Mouse (Mus musculus): ENCODE measurements around the gene Pqlc2.

Gene Pqlc2

DNA sequence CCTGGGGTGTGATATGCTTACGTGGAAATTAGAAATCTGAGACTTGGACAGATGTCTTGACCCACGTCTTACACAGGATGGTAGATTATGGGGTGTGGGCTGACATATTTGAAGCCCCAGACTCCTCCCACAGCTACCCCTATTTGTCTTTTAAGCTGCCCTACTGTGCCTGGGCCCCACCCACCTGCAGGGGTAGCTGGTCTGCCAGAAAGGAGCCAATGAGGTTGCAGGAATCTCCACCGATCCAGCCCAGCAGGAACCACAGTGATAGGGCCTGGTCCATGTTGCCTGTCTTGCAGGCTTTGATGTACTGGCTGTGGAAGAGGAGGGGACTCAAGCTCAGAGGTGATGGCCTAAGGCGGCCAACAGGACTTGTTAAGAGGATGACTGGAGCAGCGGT lies 8.3 kb downstream of the Pqlc2 start:
- DNase-seq = no peak

GRCm38 (mm10) chr4:139301780-139302179 lies 8.7 kb downstream of the Pqlc2 start:
- no peak for DNase-seq

- no peak for DNase-seq
Measured at GRCm38 (mm10) chr4:139298671-139299366, 11.7 kb downstream of the Pqlc2 start.

- DNase-seq = no peak
Measured at GRCm38 (mm10) chr4:139297566-139297965, 12.9 kb downstream of the Pqlc2 start.

DNA sequence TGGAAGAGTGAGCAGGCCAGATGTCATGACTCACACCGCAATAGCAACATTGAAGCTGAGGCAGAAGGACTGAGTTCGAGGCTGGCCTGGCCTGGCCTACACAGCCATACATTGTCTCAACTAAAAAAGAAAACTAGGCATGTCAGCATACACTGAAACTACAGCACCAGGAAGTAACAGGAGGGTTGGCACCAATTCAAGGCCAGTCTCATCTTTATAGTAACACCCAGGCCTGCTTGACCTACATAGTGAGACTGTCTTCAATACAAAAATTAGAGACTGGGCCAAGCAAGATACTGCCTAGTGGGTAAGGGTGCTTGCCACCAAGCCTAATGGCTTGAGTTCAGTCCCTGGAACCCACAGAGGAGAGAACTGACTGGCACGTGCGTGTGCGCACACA lies 18.5 kb downstream of the Pqlc2 start:
- DNase-seq = no peak

DNA sequence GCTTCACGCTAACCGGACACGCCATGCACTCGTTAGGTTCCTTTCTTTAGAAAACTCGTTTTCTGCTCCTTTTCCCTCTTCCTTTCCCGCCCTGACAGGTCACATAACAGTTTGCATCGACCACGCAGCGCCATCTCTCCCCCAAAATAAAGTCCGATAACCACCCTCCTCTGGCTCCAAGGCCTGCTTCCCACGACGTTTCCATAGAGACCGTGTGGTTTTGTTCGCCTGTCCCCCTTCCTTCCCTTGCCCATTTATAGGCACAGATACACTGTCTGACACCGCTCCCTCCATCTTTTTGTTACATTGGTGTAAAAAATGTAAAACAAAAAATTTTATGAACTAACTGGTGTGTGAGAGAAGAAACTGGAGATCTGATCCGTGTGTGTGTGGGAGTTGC lies 19.4 kb downstream of the Pqlc2 start:
- DNase-seq = no peak

DNA sequence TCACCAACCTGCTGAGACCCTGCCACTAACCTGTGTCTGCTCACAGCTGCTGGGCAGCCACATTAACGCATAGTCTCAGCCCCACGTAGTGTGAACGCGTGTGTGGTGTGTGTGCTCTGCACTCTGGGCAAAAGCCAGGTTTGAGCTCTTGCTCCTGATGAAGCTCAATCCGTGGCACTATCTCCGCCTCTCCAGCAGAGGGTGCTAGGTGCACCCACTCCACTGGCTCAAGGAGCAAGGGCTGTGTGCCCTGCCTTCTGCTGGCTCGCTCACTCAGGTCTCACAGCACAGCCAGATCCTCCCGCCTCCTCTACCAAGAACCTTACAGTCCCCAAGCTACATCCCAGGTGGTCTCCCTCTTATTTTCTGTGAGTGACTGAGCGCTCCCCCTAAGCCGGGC lies 21.5 kb downstream of the Pqlc2 start:
- DNase-seq = peak; percentile 37

DNA sequence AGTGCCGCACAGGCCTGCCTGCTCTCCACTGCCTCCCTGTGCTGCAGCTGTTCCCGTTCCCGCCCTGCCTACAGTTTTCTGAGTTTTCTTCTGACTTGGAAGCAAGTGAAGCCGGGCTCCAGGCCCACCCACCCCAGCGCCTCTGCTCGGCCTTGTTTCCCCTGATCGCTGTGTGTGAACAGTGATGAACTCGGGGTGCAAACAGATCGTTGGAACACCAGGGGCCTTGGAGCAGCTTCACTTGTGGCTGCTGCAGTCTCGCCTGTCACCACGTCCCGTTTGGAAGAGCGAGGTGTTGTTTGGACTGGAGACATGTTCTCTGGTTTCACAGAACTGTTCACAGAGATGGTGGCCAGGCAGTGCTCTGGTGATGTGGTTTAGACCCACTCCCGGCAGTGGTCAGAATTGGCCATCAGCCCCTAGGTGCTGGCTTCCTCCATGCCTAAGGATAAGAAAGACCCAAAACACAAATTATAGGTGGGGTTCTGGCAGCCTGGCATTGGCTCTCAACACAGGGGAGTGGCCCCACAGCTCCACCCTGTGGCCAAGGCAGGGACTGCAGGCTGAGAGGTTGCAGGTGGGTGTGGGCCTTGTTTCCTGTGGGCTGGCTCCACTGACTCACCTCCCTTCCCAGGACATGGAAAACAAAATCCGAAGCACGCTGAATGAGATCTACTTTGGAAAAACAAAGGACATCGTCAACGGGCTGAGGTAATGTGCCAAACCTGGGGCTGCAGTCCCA lies 23.2 kb downstream of the Pqlc2 start:
- peak; percentile 87 for DNase-seq

- DNase-seq = no peak
Measured at GRCm38 (mm10) chr4:139286234-139286633, 24.3 kb downstream of the Pqlc2 start.

DNA sequence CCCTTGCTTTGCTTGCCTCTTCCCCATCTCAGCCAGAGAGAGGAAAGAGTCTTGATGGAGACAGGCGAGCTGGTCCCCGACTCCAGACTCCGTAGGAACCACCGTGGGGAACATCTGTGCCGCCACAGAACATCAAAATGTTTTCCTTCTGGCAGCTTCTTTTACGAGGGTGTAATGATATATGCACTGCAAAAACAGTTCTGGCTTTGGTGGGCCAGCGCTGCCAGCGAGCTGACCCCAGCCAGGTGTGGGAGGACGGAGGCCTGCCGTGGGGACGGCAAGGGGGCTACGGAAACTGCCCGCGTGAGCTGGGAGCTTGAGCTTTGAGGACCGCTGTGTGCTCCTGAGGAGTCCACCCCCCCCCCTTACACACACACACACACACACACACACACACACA lies 25.6 kb downstream of the Pqlc2 start:
- DNase-seq = no peak

- no peak for DNase-seq
Measured at GRCm38 (mm10) chr4:139282955-139283417, 27.5 kb downstream of the Pqlc2 start.

DNA sequence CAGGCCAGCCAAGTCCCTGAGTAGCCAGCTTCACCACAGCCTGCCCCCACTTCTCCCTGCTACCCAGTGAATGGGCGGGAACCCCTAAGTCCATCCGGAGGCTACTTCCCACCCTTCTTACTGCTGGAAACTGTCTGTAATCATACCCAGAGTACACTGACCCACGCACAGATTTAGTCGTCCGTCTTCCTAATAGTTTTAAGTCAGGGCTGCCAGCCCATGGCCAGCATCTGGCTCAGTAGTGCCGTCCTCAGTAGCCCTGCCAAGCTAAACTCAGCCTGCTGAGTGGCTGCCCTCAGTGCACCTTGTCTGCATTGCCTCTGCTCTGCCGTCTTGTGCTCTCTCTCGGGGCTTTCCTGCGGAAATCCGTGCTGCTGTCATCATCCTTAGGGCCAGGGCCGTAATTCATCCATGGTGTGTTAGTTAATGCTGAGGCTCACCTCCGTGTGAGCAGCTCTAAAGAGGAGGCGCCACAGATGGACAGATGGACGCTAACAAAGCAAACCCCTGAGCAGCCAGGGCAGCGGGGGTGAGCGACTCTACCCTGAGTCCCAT lies 28.6 kb downstream of the Pqlc2 start:
- DNase-seq = no peak

GRCm38 (mm10) chr4:139280530-139280929 lies 30.0 kb downstream of the Pqlc2 start:
- no peak for DNase-seq

DNA sequence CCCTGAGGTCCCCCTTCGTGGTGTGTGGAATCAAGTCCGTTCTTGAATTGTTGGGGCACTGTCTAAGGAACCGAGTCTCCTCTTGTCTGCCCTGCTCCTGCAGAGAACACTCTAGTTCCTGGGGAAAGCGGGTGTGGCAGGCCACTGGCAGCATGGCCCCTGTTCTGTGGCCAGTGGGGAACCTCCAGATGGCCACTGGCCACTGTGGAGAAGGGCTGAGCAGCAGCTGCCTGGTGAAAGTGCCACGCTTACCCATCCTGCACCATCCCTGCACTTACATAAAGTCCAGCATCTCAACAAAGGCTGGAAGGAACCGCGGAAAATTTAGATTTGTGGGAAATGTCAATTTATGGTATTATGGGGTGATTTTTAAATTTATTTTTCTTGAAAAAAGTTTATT lies 34.1 kb downstream of the Pqlc2 start:
- no peak for DNase-seq

DNA sequence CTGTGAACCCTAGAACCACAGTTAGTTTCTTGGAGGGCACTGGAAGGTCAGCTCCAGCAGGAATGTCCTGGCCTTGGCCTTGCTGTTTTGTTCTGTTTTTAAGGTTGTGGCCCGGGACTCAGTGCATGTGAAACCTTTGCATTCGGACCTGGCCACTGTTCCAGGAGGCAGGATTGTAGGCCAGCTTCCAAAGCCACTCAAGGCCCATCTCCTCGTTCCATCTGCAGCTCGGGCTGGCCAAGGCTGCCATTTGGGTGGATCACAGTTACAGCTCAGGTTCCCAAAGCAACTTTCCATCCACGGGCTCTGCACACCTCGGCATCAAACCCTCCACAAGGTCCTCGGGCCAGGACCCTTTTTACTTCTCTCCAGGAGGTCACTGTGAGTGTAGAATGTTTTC lies 35.9 kb downstream of the Pqlc2 start:
- DNase-seq = no peak

GRCm38 (mm10) chr4:139272951-139273680 lies 37.4 kb downstream of the Pqlc2 start:
- DNase-seq = no peak

DNA sequence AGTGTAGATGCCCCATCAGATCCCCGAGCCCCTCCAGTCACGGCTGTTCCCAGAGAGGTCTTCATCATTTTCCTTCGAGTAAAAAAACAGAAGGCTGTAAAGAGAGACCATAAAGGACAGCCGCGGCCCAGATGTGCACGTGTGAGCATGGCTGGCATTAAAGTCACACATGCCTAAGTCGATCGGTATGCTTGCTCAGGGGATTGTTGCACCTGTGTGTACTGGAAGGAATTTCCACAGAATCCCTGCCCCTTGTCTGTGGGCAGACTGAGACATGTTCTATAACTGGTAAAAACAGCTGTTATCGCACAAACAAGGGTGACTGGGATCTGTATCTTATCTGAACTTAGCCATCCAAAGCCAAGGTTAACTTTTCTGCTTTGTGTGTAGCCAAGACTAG lies 38.9 kb downstream of the Pqlc2 start:
- DNase-seq = no peak

DNA sequence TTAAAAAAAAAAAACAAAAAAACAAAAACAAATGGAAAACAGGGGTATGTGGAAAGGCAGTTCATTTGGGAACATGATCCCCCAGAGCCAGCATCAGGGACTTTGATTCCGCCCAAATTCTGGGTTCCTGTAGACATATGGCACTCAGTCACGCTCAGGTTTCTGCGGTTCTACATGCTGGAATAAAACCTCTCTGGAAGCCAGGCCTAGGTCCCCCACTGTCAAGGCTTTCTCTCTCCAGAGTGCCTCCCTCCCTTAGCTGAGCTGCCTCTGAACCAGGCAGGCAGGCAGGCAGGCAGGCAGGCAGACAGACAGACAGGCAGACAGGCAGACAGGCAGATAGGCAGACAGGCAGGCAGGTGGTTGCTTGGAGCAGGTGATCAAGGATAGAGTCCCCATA lies 40.3 kb downstream of the Pqlc2 start:
- no peak for DNase-seq

DNA sequence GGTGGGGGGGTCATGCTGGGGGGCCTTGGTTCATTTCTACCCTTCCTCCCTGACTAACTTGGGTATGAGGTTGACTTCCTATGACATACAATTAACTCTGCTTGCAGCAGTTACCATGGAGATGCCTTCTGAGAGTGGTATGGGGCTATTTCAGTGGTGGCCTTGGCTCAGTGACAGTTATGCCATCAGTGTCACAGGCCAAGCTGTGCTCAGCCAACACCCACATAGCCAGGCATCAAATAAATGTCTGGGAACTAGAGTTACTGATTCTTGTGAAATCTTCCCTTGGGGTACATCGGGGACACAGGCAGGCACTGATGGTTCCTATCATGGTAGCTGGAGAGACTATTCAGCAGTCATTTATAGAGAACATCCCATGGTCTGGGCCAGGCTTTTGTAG lies 42.3 kb downstream of the Pqlc2 start:
- no peak for DNase-seq

DNA sequence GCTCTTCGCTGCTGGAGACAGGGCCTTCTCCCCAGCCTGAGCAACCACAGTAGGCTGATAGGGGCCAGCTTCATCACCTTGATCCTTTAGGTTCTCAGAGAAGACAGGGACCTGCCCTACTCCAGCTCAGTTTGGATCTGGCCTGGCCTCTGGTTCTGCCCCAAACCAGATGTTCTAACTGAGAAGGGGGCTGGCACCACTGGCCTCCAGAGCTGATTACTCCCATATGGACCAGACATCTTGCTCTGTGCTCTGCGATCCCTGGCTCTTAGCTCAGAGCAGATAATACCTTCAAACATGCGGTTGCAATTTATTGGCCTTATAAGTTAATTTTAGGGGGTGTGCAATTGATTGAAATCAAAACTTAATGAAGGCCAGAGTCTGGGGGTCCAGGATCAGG lies 43.2 kb downstream of the Pqlc2 start:
- no peak for DNase-seq

DNA sequence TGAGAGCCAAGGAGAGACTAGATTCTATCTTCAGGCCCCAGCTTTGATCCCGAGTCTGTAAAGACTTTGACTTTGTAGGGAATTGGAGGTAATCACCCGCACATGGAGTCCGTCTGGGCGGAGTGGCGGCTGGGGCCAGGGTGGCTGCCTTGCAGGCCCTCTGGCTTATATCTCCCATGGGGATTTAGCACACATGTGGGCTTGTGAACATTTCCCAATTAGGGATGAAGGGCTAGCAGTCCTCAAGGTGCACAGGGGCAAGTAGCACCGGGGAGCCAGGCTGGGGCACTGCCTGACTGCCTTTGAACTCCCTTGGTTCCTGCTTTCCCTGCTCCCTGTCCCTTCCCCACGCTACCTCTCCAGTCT lies 44.0 kb downstream of the Pqlc2 start:
- no peak for DNase-seq

GRCm38 (mm10) chr4:139265783-139266499 lies 44.6 kb downstream of the Pqlc2 start:
- no peak for DNase-seq

DNA sequence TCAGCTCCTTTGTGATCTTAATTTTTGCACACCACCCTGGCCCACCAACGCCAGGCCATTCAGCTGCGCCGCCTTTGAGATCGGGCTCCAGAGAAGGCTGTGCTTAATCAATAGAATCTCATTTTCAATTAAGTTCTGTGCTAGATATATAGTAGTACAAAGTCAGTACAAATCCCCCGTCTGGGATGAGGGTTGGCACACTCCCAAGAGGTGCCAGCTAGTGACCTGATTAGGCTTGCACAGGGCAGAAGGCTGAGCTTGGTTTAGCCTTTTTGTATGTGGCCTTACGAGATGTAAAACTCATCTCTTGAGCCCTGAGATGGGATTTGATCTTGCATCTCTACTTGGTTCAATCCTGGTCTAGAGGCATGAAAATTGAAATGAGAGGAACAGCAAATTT lies 47.5 kb downstream of the Pqlc2 start:
- DNase-seq = no peak

Measured in thymus, postnatal 14 days (tissue).